ENCODE assay signal across 16 mouse cellular contexts in genomic region chr2:76047740-76048139, GRCm38 (mm10).
"Had no signal": no experiment of that assay in that cellular context is flagged by ENCODE, and none has a peak within 500 bp of the region (broad histone marks: within the 10 kb centered on the region; RNA-seq: fewer than 3 reads in every experiment).

No protein-coding gene starts in this region.

- H3K9ac ChIP-seq: limb, embryonic 12.5 days; liver, embryonic 13.5 days; liver, postnatal 0 days; lung, embryonic 15.5 days; neural tube, embryonic 13.5 days had no signal

- H3K27ac ChIP-seq: kidney, postnatal 0 days; left cerebral cortex, adult 2 months; limb, embryonic 12.5 days; liver, embryonic 13.5 days; lung, embryonic 15.5 days; macrophage; neural tube, embryonic 13.5 days had no signal

- ATAC-seq: liver, postnatal 0 days; midbrain, embryonic 16.5 days had no signal

- DNase-seq: liver; liver, embryonic 13.5 days; liver, postnatal 0 days; lung, postnatal 14 days; retina, postnatal 1 day; right cerebral cortex, postnatal 4 days; thymus, postnatal 36 days had no signal

- H3K4me1 ChIP-seq: liver, embryonic 13.5 days had no signal

- H3K4me2 ChIP-seq: limb, embryonic 12.5 days; liver, embryonic 13.5 days; lung, embryonic 15.5 days; midbrain, embryonic 11.5 days; neural tube, embryonic 13.5 days had no signal

- H3K27me3 ChIP-seq: limb, embryonic 12.5 days; liver, embryonic 13.5 days; lung, embryonic 15.5 days; neural tube, embryonic 13.5 days had no signal

- H3K4me3 ChIP-seq: left cerebral cortex, adult 2 months; limb, embryonic 12.5 days; liver, embryonic 13.5 days; lung, embryonic 15.5 days; megakaryocyte, embryonic 14.5 days; neural tube, embryonic 13.5 days had no signal

- H3K9me3 ChIP-seq: limb, embryonic 12.5 days; liver, embryonic 13.5 days; lung, embryonic 15.5 days; neural tube, embryonic 13.5 days had no signal

- H3K36me3 ChIP-seq: limb, embryonic 12.5 days; liver, embryonic 13.5 days; lung, embryonic 15.5 days; neural tube, embryonic 13.5 days had no signal
